Mouse (Mus musculus) brain, embryonic 18.5 days (tissue): ENCODE data around the gene Gm1123.

Experiments used
- DNase-seq: peaks from one replicate; pipeline ENCODE4 v3.0.0-alpha.2; 2012; ENCODE audit warnings: low read depth, low spot score

Gene Gm1123

DNA sequence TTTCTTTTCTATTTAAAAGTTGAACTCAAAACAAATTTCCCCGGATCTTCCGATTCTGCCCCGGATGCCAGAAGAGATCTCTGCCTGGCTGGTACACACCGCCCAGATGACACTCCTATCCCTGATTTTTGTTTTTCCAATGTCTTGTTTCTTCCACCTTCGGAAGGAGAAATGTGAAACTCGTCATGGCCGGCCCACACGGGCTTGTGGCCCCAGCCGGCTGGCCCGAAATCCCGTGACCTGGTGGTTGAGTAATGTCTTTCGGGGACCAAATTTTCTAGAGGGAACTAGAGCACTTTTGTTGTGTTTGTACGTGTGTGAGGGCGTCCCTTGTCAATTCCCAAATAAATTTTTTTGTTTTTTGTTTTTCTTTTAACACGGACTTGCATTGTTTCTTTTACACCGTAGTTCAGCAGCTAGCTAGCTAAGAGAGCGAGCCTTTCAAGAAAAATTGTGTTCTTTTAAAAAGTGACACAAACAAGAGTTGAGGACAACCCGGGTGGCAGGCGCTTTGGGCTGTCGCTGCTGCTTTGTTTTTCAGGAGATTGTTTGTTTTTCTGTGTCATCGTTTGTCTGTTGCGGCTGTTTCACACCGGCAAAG, 77.7 kb downstream of the Gm1123 start:
- DNase-seq, result no peak
